Mouse (Mus musculus) MEL (cell line): ENCODE results near the gene Rtn4rl2.

Experiments
- BHLHE40 ChIP-seq: IDR thresholded peaks from 2 replicates; pipeline ENCODE4 v1.6.1; 2012; ENCODE audit warnings: low read depth, mild to moderate bottlenecking, inconsistent platforms, low read length, improper control_type of control experiment, borderline replicate concordance
- CTCF ChIP-seq, 3 experiments: IDR thresholded peaks in 2 of 3; conservative IDR thresholded peaks in 1 of 3; 2 replicates each; pipeline ENCODE4 v1.5.1; 2011 to 2012; ENCODE audit warnings: low read length in 3 of 3, low read depth in 2 of 3, mild to moderate bottlenecking in 2 of 3, improper control_type of control experiment in 1 of 3, inconsistent platforms in 1 of 3, mixed read lengths in 1 of 3, moderate library complexity in 1 of 3; ENCODE audit not compliant: control insufficient read depth in 1 of 3, insufficient read depth in 1 of 3, poor library complexity in 1 of 3, severe bottlenecking in 1 of 3
- NELFE ChIP-seq: IDR thresholded peaks from 2 replicates; pipeline ENCODE4 v1.6.1; 2011; ENCODE audit warnings: low read depth, low read length, improper control_type of control experiment
- NRF1 ChIP-seq: IDR thresholded peaks from 2 replicates; pipeline ENCODE4 v1.6.1; 2014; ENCODE audit warnings: low read depth, mild to moderate bottlenecking, inconsistent platforms, low read length, improper control_type of control experiment, moderate library complexity; ENCODE audit not compliant: poor library complexity, insufficient read depth, severe bottlenecking
- TAL1 ChIP-seq: IDR thresholded peaks from 2 replicates; pipeline ENCODE4 v1.6.1; 2012; ENCODE audit warnings: mild to moderate bottlenecking, inconsistent platforms, low read length, moderate library complexity, mixed read lengths
- TCF12 ChIP-seq: IDR thresholded peaks from 2 replicates; pipeline ENCODE4 v1.6.1; 2014; ENCODE audit warnings: low read depth, mild to moderate bottlenecking, inconsistent platforms, low read length, improper control_type of control experiment, moderate library complexity
- USF1 ChIP-seq: IDR thresholded peaks from 2 replicates; pipeline ENCODE4 v1.6.1; 2014; ENCODE audit warnings: low read depth, mild to moderate bottlenecking, inconsistent platforms, low read length, improper control_type of control experiment, moderate library complexity

- TF ChIP-seq TAL1 (no peak), NELFE (no peak), USF1 (no peak), TCF12 (no peak), BHLHE40 (no peak), CTCF (IDR thresholded peaks at IDR 0.05 in 2 of 3, conservative IDR thresholded peaks at IDR 0.05 in 1 of 3; ENCODE audit: control insufficient read depth in 1 of 3, insufficient read depth in 1 of 3, low read depth in 2 of 3, low read length in 3 of 3, poor library complexity in 1 of 3, severe bottlenecking in 1 of 3) (no peak), NRF1 (no peak)
Observed at GRCm38 (mm10) chr2:84837107-84837506, 49.4 kb downstream of the Rtn4rl2 start.
